Mouse (Mus musculus) olfactory bulb, adult 2 months (tissue): ENCODE data around the gene Prom2. TPM values are rescaled to one million over a fixed set of nuclear protein-coding genes. Genes with fewer than 3 reads are reported as not detected.
A peak's percentile ranks its signal among the peaks of the same experiment; 100 is the strongest.

ENCODE experiments used
- H3K27ac ChIP-seq: fragments of 200-500 bp; 2 replicates; pipeline ENCODE4 v1.5.1; 2012; ENCODE audit warnings: low read depth, low read length; ENCODE audit not compliant: insufficient read depth
- H3K4me1 ChIP-seq: fragments of 200-500 bp; 2 replicates; pipeline ENCODE4 v1.6.1; 2012; ENCODE audit warnings: low read length; ENCODE audit not compliant: control insufficient read depth, insufficient read depth
- H3K4me3 ChIP-seq: fragments of 200-500 bp; 2 replicates; pipeline ENCODE4 v1.5.1; 2012; ENCODE audit warnings: mild to moderate bottlenecking, low read depth, low read length, moderate library complexity; ENCODE audit not compliant: insufficient read depth
- CTCF ChIP-seq: fragments of 200-500 bp; IDR thresholded peaks from 2 replicates; pipeline ENCODE4 v1.5.1; 2012; ENCODE audit warnings: low read depth, mild to moderate bottlenecking, low read length, moderate library complexity; ENCODE audit not compliant: insufficient read depth
- POLR2A ChIP-seq: fragments of 200-500 bp; IDR thresholded peaks from 2 replicates; pipeline ENCODE4 v1.6.1; 2012; ENCODE audit warnings: mild to moderate bottlenecking, low read depth, low read length, moderate library complexity; ENCODE audit not compliant: insufficient read depth
- WGBS: fragments of 180-500 bp; shearing (Covaris S2); methylation state at CpG from one replicate; pipeline ENCODE4 v1.1.7; 2018; 5-methylcytosine and 5-hydroxymethylcytosine counted together
- polyA plus RNA-seq: library from polyadenylated mRNA; stranded (reverse); fragments of >200 nt; gene quantifications from 2 replicates; pipeline ENCODE4 v1.2.4, GENCODE M21; 2012; ENCODE audit warnings: low replicate concordance; ENCODE audit not compliant: missing spikeins, insufficient read depth, insufficient read length

The Prom2 gene
- polyA plus RNA-seq, 1 experiment, result not detected

DNA sequence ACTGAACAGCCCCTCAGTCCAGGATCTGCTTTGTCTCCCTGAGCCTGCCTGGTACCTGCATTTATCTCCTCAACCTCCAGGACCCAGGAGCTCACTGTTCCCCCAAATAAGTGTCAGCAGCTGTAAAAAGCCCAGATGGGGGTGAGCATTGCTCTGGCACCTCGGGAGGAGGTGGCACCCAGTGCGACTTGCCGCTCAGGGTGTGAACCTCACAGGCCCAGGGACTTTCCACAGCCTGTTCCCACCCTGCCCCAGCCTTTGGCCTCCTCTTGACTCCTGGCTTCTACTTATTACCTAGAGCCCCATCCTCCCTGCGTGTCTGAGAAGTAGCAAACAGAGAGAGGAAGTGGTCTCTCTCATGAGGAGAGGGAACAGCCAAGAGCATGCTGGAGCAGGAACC, 36.1 kb downstream of the Prom2 start:
- WGBS, result 79% methylated on average over 4 of the region's 4 CpGs
- no peak overlapping the region for H3K27ac ChIP-seq

DNA sequence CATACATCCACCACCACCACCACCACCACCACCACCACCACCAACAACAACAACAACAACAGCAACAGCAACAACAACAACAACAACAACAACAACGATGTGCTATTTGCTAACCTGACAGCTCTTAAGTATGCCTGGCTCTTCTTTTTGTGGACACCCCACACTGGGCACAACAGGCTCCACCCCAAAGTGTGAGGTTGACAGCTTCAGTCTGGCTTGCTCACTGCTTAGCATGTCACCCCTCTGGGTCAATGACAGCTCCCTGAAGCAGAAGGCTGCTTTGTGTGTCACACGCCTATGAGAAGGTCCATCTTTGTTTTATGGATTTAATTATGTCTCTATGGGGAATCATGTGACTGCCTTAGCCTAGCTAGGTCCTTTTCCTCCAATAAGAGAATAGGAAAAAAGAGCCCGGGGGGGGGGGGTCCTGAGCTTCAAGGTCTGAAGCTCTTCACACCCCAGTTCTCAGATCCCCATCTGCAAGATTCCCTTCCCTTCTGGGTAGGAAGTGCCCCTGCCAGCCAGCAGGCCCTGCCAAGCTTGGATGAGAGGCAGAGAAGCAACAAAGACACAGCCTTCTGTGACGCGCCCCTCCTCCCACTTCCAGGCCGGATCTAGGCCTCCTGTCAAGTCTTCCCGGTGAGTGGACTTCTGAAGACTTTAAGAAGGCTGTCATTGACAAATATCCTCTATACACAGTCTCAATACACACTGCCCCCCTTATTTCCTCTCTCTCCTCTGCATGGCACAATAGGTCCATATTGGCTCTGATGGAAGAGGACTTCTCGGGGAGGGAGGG, 37.3 kb downstream of the Prom2 start:
- H3K4me1 ChIP-seq, result peaks cover 11% of the 10 kb centered on the region
- H3K27ac ChIP-seq, result 0 out of 2 replicates have a peak overlapping the region, but pooled peaks have one; percentile 3
- WGBS, result 47% methylated on average over 8 of the region's 8 CpGs
- no peak for TF ChIP-seq CTCF
- no peak for TF ChIP-seq POLR2A
- no peak overlapping the region for H3K4me3 ChIP-seq

More for the DNA sequence above, 36.1 kb downstream of the Prom2 start:
- peaks cover 11% of the 10 kb centered on the region for H3K4me1 ChIP-seq
- H3K4me3 ChIP-seq, result no peak overlapping the region
- TF ChIP-seq POLR2A, result no peak
- TF ChIP-seq CTCF, result no peak

DNA sequence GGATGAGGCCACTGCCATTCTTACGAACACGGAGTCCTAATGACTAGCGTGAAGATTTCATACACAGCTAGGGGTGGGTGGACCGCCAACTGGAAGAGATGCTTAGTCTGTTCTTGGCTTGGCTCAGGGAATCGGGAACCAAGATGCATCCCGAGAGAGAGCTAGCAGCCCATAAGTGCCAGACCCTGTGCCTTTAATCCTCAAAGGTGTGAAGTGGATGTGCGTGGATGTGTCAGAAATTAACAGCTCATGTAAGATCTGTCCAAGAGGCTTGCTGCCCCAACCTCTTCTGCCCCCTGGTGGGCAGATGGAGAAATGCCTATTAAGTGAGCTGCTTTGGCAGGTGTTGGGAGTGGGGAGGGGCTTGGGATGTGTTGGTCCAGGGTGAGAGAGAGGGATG, 40.2 kb downstream of the Prom2 start:
- H3K4me1 ChIP-seq, result peaks cover 8% of the 10 kb centered on the region; the same call in 1 of the 2 replicates
- TF ChIP-seq CTCF (peak; percentile 70; the same call in 1 of the 2 replicates), POLR2A (no peak)
- H3K4me3 ChIP-seq, result no peak overlapping the region
- no peak overlapping the region for H3K27ac ChIP-seq
- WGBS, result 52% methylated on average over 7 of the region's 7 CpGs

DNA sequence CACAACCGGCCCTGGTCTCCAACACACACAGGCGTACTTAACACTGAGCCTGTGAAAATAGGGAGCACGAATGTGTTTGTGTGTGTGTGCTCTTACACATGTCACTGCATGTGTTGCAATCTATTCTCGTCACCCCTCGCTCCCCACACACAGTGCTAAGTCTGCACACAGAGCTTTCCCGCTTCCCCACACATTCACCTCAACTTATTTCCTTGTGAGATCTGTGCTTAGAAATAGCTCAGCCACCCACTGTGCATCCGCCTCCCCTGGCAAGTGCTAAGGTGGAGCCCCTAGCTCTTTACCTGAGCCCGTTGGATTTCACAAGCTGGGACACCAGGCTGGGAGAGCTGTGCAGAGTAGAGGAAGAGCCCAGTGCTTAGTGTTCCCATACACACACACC, 42.5 kb downstream of the Prom2 start:
- H3K27ac ChIP-seq, result no peak overlapping the region
- WGBS, result 72% methylated on average over 8 of the region's 8 CpGs
- peaks cover 7% of the 10 kb centered on the region; the same call in 1 of the 2 replicates for H3K4me1 ChIP-seq
- no peak overlapping the region for H3K4me3 ChIP-seq
- TF ChIP-seq POLR2A (no peak), CTCF (no peak)

DNA sequence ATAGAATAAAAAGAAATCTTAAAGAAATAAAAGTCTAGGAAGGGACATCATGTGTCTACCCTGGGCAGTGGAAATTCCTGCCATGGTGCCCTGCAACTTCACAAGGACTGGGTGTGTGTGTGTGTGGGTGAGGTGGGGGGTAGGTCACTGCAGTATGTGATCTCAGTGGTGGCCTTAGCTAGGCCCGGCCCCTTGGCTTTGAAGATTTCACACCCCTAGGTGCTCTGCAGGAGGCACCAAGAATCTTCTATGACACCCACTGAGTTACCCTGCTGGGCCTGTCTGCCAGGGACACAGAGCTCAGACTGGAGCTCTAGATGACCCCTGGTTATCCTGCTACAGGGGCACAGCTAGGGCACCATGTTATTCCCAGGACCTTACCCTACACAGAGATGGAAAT, 44.9 kb downstream of the Prom2 start:
- Histone ChIP-seq H3K4me1 (peaks cover 6% of the 10 kb centered on the region; the same call in 1 of the 2 replicates), H3K4me3 (no peak overlapping the region), H3K27ac (no peak overlapping the region)
- 75% methylated on average over 1 of the region's 1 CpGs for WGBS
- no peak for TF ChIP-seq POLR2A
- TF ChIP-seq CTCF, result no peak

DNA sequence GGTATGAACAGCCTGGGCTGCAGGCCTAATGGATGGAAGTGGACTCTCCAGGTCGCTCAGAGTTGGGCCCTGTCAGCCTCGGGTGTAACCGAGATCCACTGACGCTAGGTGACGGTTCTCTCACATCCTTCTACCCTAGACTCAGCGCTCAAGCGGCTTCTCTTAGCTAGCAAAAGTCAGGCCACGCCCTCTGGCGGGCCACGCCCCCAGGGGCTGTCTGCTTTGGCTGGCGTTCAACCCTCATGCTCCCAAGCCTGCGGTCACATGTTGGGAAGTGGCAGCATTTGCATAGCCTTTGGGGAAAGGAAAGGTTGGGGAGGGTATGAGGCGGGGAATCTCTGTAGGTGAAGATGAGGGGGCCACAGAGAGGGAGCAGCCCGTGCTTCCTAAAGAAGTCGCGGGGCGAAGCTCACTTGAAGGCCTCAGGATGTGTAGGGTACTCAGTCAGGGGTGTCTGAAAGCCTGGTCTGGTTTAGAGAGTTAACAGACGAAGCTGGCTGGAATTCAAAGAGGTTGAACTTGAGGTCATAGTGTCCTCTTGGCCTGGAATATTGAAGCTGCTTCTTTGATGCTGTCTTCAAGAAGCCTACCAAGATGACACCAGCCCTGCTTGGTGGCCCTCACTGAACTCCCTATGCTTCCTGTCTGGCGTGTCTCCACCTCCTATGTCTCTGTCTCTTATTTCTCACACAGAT, 56.6 kb downstream of the Prom2 start:
- TF ChIP-seq POLR2A (no peak), CTCF (no peak)
- H3K4me1 ChIP-seq, result peaks cover 29% of the 10 kb centered on the region
- no peak overlapping the region for H3K27ac ChIP-seq
- 29% methylated on average over 19 of the region's 19 CpGs for WGBS
- no peak overlapping the region for H3K4me3 ChIP-seq

DNA sequence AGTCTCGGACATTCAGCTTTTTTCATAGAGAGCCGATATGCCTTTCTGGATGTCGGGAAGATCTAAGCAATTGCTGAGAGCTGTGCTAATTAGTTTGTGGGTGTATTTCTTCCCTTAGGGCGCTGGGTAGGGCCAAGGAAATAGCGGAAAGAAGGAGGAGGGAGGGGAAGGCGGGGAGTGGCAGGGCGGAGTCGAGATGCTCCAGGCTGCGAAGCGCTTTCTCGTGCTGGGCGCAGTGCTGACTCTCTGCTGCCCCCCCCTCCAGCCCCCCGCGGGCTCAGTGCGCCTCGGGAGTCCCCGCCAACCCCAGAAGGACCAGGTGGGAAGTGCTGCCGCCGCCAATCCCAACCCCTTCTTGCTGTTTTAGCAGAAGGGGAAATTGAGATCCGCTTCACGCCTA, 58.3 kb downstream of the Prom2 start:
- WGBS, result 8% methylated on average over 21 of the region's 21 CpGs
- peak overlapping the region; percentile 6; the same call in 1 of the 2 replicates for H3K4me3 ChIP-seq
- H3K27ac ChIP-seq, result no peak overlapping the region
- H3K4me1 ChIP-seq, result peaks cover 33% of the 10 kb centered on the region
- TF ChIP-seq CTCF (no peak), POLR2A (no peak)

DNA sequence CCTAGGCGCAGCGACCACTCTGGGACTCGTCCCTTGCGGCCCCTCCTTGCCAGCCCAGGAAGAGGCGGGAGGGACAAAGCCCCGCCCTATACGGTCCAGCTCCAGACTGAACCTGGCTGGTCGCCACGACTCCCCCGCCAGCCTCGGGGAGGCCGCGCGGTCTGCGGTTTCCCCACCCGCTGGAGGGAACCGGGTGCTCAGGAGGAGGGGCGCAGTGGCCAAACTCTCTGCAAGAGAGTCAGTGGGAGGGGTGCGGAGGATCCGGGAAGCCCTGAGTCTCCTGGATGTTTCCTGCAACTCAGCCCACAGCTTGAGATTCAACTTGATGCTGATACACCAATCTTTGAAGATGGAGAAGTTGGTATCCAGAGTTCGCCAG, 58.7 kb downstream of the Prom2 start:
- peak overlapping the region; percentile 22 for H3K4me3 ChIP-seq
- H3K4me1 ChIP-seq, result peaks cover 33% of the 10 kb centered on the region
- TF ChIP-seq POLR2A, result no peak
- WGBS, result 3% methylated on average over 21 of the region's 21 CpGs
- H3K27ac ChIP-seq, result no peak overlapping the region

DNA sequence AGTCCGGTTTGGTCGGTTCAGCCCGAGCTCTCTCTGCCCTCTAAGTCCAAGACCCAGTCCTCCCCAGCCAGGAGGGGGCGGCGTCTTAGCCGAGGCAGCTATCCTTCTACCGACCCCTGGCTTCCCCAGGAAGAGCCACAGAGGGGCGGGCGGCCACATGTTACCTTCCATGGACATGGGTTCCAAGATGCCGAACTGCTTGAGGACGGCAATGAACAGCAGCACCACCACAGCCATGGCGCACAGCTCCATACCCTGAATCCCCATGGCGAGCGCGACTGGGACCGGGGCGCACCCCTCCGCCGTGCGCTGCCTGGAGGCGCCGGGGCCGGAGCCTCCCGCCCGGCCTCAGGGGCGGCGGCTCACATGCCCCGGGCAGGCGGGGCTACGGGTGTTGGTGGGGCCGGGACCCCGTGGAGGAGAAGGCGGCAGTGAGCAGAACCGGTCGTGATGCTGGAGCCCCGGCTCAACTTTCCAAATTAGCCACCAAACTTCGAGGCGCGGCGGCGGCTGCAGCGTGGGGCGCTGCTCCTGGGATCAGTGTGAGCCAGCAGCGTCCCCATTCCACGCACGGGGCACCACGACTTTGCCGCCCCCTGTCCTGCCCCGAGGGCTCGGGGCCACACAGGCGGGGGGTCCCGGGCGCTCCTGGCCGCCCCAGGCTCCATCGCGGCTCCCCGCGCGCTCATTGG, 59.3 kb downstream of the Prom2 start:
- 10% methylated on average over 59 of the region's 59 CpGs for WGBS
- H3K4me3 ChIP-seq, result peak overlapping the region; percentile 22
- peaks cover 33% of the 10 kb centered on the region for H3K4me1 ChIP-seq

More for the DNA sequence above, 59.3 kb downstream of the Prom2 start:
- no peak for TF ChIP-seq CTCF
- no peak for TF ChIP-seq POLR2A
- no peak overlapping the region for H3K27ac ChIP-seq
